Mouse (Mus musculus) left cerebral cortex, adult 2 months (tissue): ENCODE data around the gene Ecpas. TPM values are rescaled to one million over a fixed set of nuclear protein-coding genes. Genes with fewer than 3 reads are reported as not detected.
A peak's percentile ranks its signal among the peaks of the same experiment; 100 is the strongest.

ENCODE experiments used
- DNase-seq, 2 experiments: peaks; one replicate each; pipeline ENCODE4 v3.0.0; 2021 to 2022; ENCODE audit warnings: low spot score in 2 of 2, mixed read lengths in 1 of 2; ENCODE audit errors: extremely low spot score in 1 of 2
- H3K27ac ChIP-seq: fragments of 200-600 bp; 2 replicates; pipeline ENCODE4 v1.8.1; 2022
- H3K4me3 ChIP-seq: fragments of 200-600 bp; 2 replicates; pipeline ENCODE4 v1.8.1; 2022
- CTCF ChIP-seq: fragments of 200-600 bp; IDR thresholded peaks from 2 replicates; pipeline ENCODE4 v1.8.1; 2022; ENCODE audit warnings: antibody characterized with exemption, mild to moderate bottlenecking, moderate library complexity
- intact Hi-C: fragments of 180-260 bp; cut with DNase I; formaldehyde crosslinking; loops from one replicate; pipeline ENCODE4 v1.15.1; 2025
- total RNA-seq, 2 experiments: library from RNA; stranded (reverse); gene quantifications; 2 replicates each; pipeline ENCODE4 v1.2.3; 2021

Gene Ecpas
- total RNA-seq, 2 experiments from 2014 or later, result 136 to 152 TPM

DNA sequence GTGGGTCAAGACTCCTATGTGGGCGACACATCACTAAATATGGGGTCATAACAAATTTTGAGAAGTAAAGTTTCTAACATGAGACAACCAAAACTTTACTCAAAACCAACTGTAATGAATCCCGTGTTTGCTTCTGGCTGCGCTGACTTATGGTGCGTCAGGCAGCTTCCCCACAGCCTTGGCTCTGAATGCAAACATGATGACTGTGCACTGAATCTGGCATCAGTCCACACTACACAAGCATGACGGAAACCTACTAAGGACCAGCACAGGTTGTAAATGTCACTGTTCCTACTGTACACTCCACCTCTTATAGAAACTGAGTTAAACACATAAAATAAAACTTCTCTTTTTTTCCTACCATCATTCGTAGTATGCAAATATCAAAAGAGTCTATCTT, 45.3 kb downstream of the Ecpas start:
- intact Hi-C loops, result no loop called here
- DNase-seq, result no peak
- Histone ChIP-seq H3K27ac (no peak overlapping the region), H3K4me3 (no peak overlapping the region)
- TF ChIP-seq CTCF, result no peak

DNA sequence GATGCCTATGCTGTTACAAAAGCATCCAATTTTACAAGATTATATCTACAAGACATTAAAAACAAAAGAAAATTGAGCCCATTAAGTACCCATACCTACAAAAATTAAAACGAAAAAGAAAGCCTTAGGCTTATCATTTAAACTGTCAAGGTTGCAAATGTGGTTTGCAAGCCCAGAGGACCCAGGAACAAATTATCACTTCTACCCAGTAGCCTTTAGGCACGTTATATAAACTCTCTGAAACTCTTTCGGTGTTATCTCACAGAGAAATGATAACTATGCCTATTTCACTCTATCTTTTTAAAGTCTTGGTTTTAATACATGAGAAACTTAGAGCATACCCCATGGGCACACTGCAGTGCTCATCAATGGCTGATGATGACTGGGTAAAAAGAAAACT, 79.6 kb downstream of the Ecpas start:
- H3K4me3 ChIP-seq, result no peak overlapping the region
- intact Hi-C loops, result no loop called here
- no peak for DNase-seq
- TF ChIP-seq CTCF, result no peak
- no peak overlapping the region for H3K27ac ChIP-seq

- no peak for TF ChIP-seq CTCF
- Histone ChIP-seq H3K27ac (no peak overlapping the region), H3K4me3 (no peak overlapping the region)
- no peak for DNase-seq
- intact Hi-C loops, result loop anchor here (2.0 kb wide), 1 partner anchor 17 kb away; no protein-coding TSS in a partner anchor
These were observed 86.6 kb downstream of the Ecpas start for GRCm38 (mm10) chr4:58825921-58826320.

DNA sequence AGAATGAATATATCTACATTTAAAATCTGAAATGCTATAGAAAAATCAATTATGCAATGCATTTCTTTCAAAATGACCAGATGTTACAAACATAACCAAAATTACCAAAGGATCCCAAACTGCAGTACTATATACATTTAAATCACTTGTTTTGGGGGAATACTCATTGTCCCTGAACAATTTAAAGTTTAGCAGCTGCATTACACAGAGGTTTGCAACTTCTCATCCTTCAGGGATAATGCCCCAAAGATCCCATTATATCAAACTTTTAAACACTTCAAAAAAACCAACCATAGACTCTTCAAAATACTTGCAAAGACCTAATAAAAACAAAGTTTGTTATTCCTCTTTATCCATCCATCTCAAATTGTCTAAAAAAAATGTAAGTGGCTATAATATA, 124.9 kb downstream of the Ecpas start, which contains the start of gene Olfr267:
Gene Olfr267 (minus strand): TSS at position 101 of the 400 bp plus-strand sequence.
- DNase-seq, result no peak
- H3K4me3 ChIP-seq, result no peak within 1 kb of the TSS
- no peak for TF ChIP-seq CTCF
- no peak within 1 kb of the TSS for H3K27ac ChIP-seq
- intact Hi-C loops, result no loop called here

GRCm38 (mm10) chr4:58786659-58787058, 125.9 kb downstream of the Ecpas start:
- Histone ChIP-seq H3K4me3 (no peak overlapping the region), H3K27ac (no peak overlapping the region)
- no peak for TF ChIP-seq CTCF
- DNase-seq, result no peak
- intact Hi-C loops, result no loop called here

DNA sequence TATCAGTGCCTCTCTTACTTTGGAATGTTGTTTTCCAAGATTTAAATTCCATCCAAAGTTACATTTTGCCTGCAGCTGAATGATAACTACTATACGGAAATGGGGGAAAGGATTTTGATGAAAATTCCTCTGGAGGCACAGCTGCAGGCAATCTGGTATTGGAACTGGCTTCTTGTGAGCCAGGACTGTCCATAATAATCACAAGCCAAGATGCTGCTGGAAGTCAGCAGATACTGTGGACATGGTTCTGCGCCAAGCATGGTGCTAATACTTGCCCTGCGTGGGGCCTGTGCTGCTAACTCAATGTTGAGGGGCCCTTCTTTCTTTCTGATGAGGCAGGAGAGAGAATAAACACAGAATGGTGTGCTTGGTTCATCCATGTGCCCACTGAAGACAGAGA, 149.1 kb downstream of the Ecpas start:
- TF ChIP-seq CTCF, result no peak
- DNase-seq, result no peak
- intact Hi-C loops, result no loop called here
- no peak overlapping the region for H3K27ac ChIP-seq
- no peak overlapping the region for H3K4me3 ChIP-seq

DNA sequence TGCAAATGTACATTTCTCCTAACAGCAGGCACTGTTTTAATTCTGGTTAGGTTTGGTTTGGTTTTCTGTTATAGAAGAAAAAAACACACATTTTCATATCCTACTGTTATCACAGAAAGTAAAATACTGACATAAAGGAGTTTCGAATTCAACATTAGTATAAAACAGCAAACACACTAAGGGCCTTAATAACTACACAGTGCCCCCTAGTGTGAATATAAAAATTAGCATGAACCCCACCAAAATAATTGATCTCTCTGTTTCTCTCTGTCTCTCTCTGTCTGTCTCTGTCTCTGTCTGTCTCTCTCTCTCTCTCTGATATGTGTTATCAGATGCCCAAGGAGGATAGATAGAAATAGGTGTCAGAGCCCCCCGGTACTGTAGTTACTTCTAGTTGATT, 163.0 kb downstream of the Ecpas start:
- Histone ChIP-seq H3K27ac (no peak overlapping the region), H3K4me3 (peak overlapping the region; percentile 23; the same call in 1 of the 2 replicates)
- peak; percentile 73 for TF ChIP-seq CTCF
- DNase-seq, result no peak
- intact Hi-C loops, result loop anchor here (1.0 to 10.0 kb wide), 4 partner anchors 195 to 665 kb away; no protein-coding TSS in a partner anchor

DNA sequence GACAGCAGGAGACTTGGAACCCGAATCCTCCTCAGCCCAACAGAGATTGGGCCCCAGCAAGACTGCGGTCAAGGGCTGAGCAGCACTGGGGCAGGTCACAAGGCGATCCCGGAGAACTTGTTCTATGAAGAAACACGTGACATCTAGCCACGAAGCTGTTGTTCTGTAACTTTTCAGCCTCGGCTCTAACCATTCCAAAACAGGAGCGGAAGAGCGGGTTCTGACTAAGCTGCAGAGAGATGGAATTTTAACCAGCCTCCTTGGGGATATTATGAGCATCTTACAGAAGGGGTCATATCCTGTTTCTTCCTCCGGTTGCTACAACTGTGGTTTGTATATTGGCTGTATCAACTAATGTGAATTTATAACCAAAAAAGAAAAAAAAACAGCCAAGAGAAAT, 163.4 kb downstream of the Ecpas start:
- no peak for DNase-seq
- no peak for TF ChIP-seq CTCF
- intact Hi-C loops, result loop anchor here (1.0 to 10.0 kb wide), 4 partner anchors 194 to 664 kb away; no protein-coding TSS in a partner anchor
- Histone ChIP-seq H3K27ac (no peak overlapping the region), H3K4me3 (peak overlapping the region; percentile 23; the same call in 1 of the 2 replicates)

Other genes with a start within 250 kb of the Ecpas start
- gene Olfr267, start 125.0 kb downstream of the Ecpas start, total RNA-seq, result under 1 TPM; 0.44 to 0.48 TPM
- gene Zkscan16, start 30.9 kb upstream of the Ecpas start, total RNA-seq, result 10 to 100 TPM; 50.1 to 56.8 TPM
- gene Ptgr1, start 74.4 kb upstream of the Ecpas start, total RNA-seq, result 1 to 10 TPM; 1.9 to 2.2 TPM
- 1 to 10 TPM; 5.8 to 6.3 TPM for gene Dnajc25, start 82.3 kb upstream of the Ecpas start, total RNA-seq
- 1 to 10 TPM in 1 of 2 experiments, not detected in 1; 1.9 TPM for gene Gm20503, start 90.5 kb upstream of the Ecpas start, total RNA-seq
- gene Gng10, start 122.3 kb upstream of the Ecpas start, total RNA-seq, result 10 to 100 TPM; 63.4 to 70.0 TPM
- not detected for gene AI481877, start 226.2 kb upstream of the Ecpas start, total RNA-seq